Mouse (Mus musculus): ENCODE data around the gene Ect2. TPM values are rescaled to one million over a fixed set of nuclear protein-coding genes. Genes with fewer than 3 reads are reported as not detected.
A peak's percentile ranks its signal among the peaks of the same experiment; 100 is the strongest.

Gene Ect2
- 10.8 and 14.7 TPM in 2 replicates for polyA plus RNA-seq (2015; fragmentation: Nextera tagmentation; extraction: Ambion mirVana)

- Histone ChIP-seq H3K36me3 (no peaks in the 10 kb centered on the region), H3K4me2 (peak within 1 kb of the TSS; percentile 91), H3K27ac (replicated peaks) (0 out of 2 replicates have a peak within 1 kb of the TSS, but pooled peaks have one; percentile 23), H3K27me3 (no peaks in the 10 kb centered on the region), H3K9ac (peak within 1 kb of the TSS; percentile 66), H3K4me1 (replicated peaks) (peaks cover 25% of the 10 kb centered on the region), H3K9me3 (no peaks in the 10 kb centered on the region), H3K4me3 (peak within 1 kb of the TSS; percentile 87)
- peak; percentile 100 for ATAC-seq (ENCODE audit: low read depth)
- under 1% methylated on average over 37 of the region's 37 CpGs for WGBS
These were observed at the start of gene Ect2 for GRCm38 (mm10) chr3:27153701-27154209. Gene Ect2, minus strand, starts transcription at chr3:27153878.

GRCm38 (mm10) chr3:27201728-27202411 lies 48.2 kb upstream of the Ect2 start:
- Histone ChIP-seq H3K4me3 (no peak overlapping the region), H3K27ac (replicated peaks) (no peak overlapping the region), H3K9me3 (no peaks in the 10 kb centered on the region), H3K36me3 (no peaks in the 10 kb centered on the region), H3K4me1 (replicated peaks) (peaks cover 11% of the 10 kb centered on the region), H3K27me3 (no peaks in the 10 kb centered on the region), H3K4me2 (no peak overlapping the region), H3K9ac (no peak overlapping the region)
- 85% methylated on average over 5 of the region's 5 CpGs for WGBS
- ATAC-seq (ENCODE audit: low read depth), result no peak

GRCm38 (mm10) chr3:27199120-27199519 lies 45.4 kb upstream of the Ect2 start:
- no peak overlapping the region for H3K27ac ChIP-seq (replicated peaks)
- H3K36me3 ChIP-seq, result no peaks in the 10 kb centered on the region
- no peak overlapping the region for H3K9ac ChIP-seq
- no peak overlapping the region for H3K4me2 ChIP-seq
- no peaks in the 10 kb centered on the region for H3K27me3 ChIP-seq
- no peaks in the 10 kb centered on the region for H3K9me3 ChIP-seq
- H3K4me1 ChIP-seq (replicated peaks), result no peaks in the 10 kb centered on the region
- H3K4me3 ChIP-seq, result no peak overlapping the region
- WGBS, result 95% methylated on average over 7 of the region's 7 CpGs
- no peak for ATAC-seq (ENCODE audit: low read depth)

GRCm38 (mm10) chr3:27197816-27198215 lies 44.1 kb upstream of the Ect2 start:
- H3K27me3 ChIP-seq, result no peaks in the 10 kb centered on the region
- no peaks in the 10 kb centered on the region for H3K4me1 ChIP-seq (replicated peaks)
- ATAC-seq (ENCODE audit: low read depth), result no peak
- no peaks in the 10 kb centered on the region for H3K9me3 ChIP-seq
- no peak overlapping the region for H3K4me3 ChIP-seq
- no peak overlapping the region for H3K27ac ChIP-seq (replicated peaks)
- H3K9ac ChIP-seq, result no peak overlapping the region
- 81% methylated on average over 5 of the region's 5 CpGs for WGBS
- no peak overlapping the region for H3K4me2 ChIP-seq
- H3K36me3 ChIP-seq, result no peaks in the 10 kb centered on the region

GRCm38 (mm10) chr3:27196529-27196928 lies 42.9 kb upstream of the Ect2 start:
- Histone ChIP-seq H3K36me3 (no peaks in the 10 kb centered on the region), H3K9ac (no peak overlapping the region), H3K27me3 (no peaks in the 10 kb centered on the region), H3K27ac (replicated peaks) (no peak overlapping the region), H3K9me3 (no peaks in the 10 kb centered on the region), H3K4me2 (no peak overlapping the region), H3K4me1 (replicated peaks) (no peaks in the 10 kb centered on the region), H3K4me3 (no peak overlapping the region)
- ATAC-seq (ENCODE audit: low read depth), result no peak
- 93% methylated on average over 1 of the region's 1 CpGs for WGBS

GRCm38 (mm10) chr3:27195573-27196227 lies 42.0 kb upstream of the Ect2 start:
- Histone ChIP-seq H3K4me1 (replicated peaks) (no peaks in the 10 kb centered on the region), H3K36me3 (no peaks in the 10 kb centered on the region), H3K4me3 (no peak overlapping the region), H3K4me2 (no peak overlapping the region), H3K9ac (no peak overlapping the region), H3K9me3 (no peaks in the 10 kb centered on the region), H3K27me3 (no peaks in the 10 kb centered on the region), H3K27ac (replicated peaks) (no peak overlapping the region)
- no peak for ATAC-seq (ENCODE audit: low read depth)
- 87% methylated on average over 8 of the region's 8 CpGs for WGBS

- WGBS, result 90% methylated on average over 4 of the region's 4 CpGs
- ATAC-seq (ENCODE audit: low read depth), result no peak
These were observed 41.5 kb upstream of the Ect2 start for GRCm38 (mm10) chr3:27195153-27195552.

GRCm38 (mm10) chr3:27193844-27194317 lies 40.2 kb upstream of the Ect2 start:
- Histone ChIP-seq H3K4me3 (no peak overlapping the region), H3K27ac (replicated peaks) (no peak overlapping the region), H3K4me1 (replicated peaks) (0 out of 2 replicates have a peak, but pooled peaks cover 5% of the 10 kb centered on the region), H3K9ac (no peak overlapping the region), H3K27me3 (no peaks in the 10 kb centered on the region), H3K9me3 (no peaks in the 10 kb centered on the region), H3K36me3 (no peaks in the 10 kb centered on the region), H3K4me2 (no peak overlapping the region)
- WGBS, result 70% methylated on average over 6 of the region's 6 CpGs
- no peak for ATAC-seq (ENCODE audit: low read depth)

More at GRCm38 (mm10) chr3:27195153-27195552, 41.5 kb upstream of the Ect2 start:
- Histone ChIP-seq H3K4me3 (no peak overlapping the region), H3K9ac (no peak overlapping the region), H3K4me1 (replicated peaks) (no peaks in the 10 kb centered on the region), H3K27me3 (no peaks in the 10 kb centered on the region), H3K36me3 (no peaks in the 10 kb centered on the region), H3K9me3 (no peaks in the 10 kb centered on the region), H3K27ac (replicated peaks) (no peak overlapping the region), H3K4me2 (no peak overlapping the region)

GRCm38 (mm10) chr3:27191856-27192255 lies 38.2 kb upstream of the Ect2 start:
- H3K27me3 ChIP-seq, result no peaks in the 10 kb centered on the region
- WGBS, result 83% methylated on average over 6 of the region's 6 CpGs
- H3K9ac ChIP-seq, result no peak overlapping the region
- no peak overlapping the region for H3K4me2 ChIP-seq
- no peak for ATAC-seq (ENCODE audit: low read depth)
- H3K36me3 ChIP-seq, result no peaks in the 10 kb centered on the region
- no peak overlapping the region for H3K4me3 ChIP-seq
- no peaks in the 10 kb centered on the region for H3K9me3 ChIP-seq
- 0 out of 2 replicates have a peak, but pooled peaks cover 5% of the 10 kb centered on the region for H3K4me1 ChIP-seq (replicated peaks)
- H3K27ac ChIP-seq (replicated peaks), result no peak overlapping the region

GRCm38 (mm10) chr3:27190865-27191264 lies 37.2 kb upstream of the Ect2 start:
- Histone ChIP-seq H3K9me3 (no peaks in the 10 kb centered on the region), H3K27me3 (no peaks in the 10 kb centered on the region), H3K36me3 (no peaks in the 10 kb centered on the region), H3K27ac (replicated peaks) (no peak overlapping the region), H3K9ac (no peak overlapping the region), H3K4me1 (replicated peaks) (0 out of 2 replicates have a peak, but pooled peaks cover 5% of the 10 kb centered on the region), H3K4me3 (no peak overlapping the region), H3K4me2 (no peak overlapping the region)
- 90% methylated on average over 4 of the region's 4 CpGs for WGBS
- ATAC-seq (ENCODE audit: low read depth), result no peak

GRCm38 (mm10) chr3:27189320-27190261 lies 35.9 kb upstream of the Ect2 start:
- H3K9me3 ChIP-seq, result no peaks in the 10 kb centered on the region
- ATAC-seq (ENCODE audit: low read depth), result peak; percentile 34; the same call in 1 of the 2 replicates

More at GRCm38 (mm10) chr3:27189320-27190261, 35.9 kb upstream of the Ect2 start:
- 77% methylated on average over 14 of the region's 14 CpGs for WGBS
- Histone ChIP-seq H3K27me3 (no peaks in the 10 kb centered on the region; the same call in 1 of the 2 replicates), H3K4me3 (no peak overlapping the region), H3K4me2 (no peak overlapping the region), H3K36me3 (no peaks in the 10 kb centered on the region), H3K4me1 (replicated peaks) (0 out of 2 replicates have a peak, but pooled peaks cover 5% of the 10 kb centered on the region), H3K9ac (no peak overlapping the region), H3K27ac (replicated peaks) (no peak overlapping the region)

Data from neural tube, embryonic 13.5 days (tissue).